Mouse (Mus musculus) hindbrain, embryonic 14.5 days (tissue): ENCODE measurements around the gene Kcnk13. TPM values are rescaled to one million over a fixed set of nuclear protein-coding genes. Genes with fewer than 3 reads are reported as not detected.

ENCODE experiments used
- microRNA-seq: library from miRNA; unstranded; fragments of <30 nt; microRNA quantifications from one replicate; pipeline ENCODE4, GENCODE M21; 2016
- polyA plus RNA-seq: library from polyadenylated mRNA; unstranded; fragments of >200 nt; fragmentation: Nextera tagmentation; extraction: Ambion mirVana; gene quantifications from 2 replicates; pipeline ENCODE4 v1.2.1, GENCODE M21; 2014

The Kcnk13 gene
- polyA plus RNA-seq, 1 experiment from 2014 or later = 0.80 TPM

Small RNAs within 50 kb of the gene (microRNA-seq; reads per million reads assigned to microRNA genes)
- gene Gm23291 = not detected

Other genes starting within 250 kb of the Kcnk13 start
- 5.9 and 6.4 TPM in 2 replicates for gene Efcab11, start 80.1 kb upstream of the Kcnk13 start, polyA plus RNA-seq
- 49.0 and 49.2 TPM in 2 replicates for gene Tdp1, start 80.0 kb upstream of the Kcnk13 start, polyA plus RNA-seq
- 264 and 278 TPM in 2 replicates for gene Psmc1, start 145.7 kb downstream of the Kcnk13 start, polyA plus RNA-seq
- 12.0 and 14.0 TPM in 2 replicates for gene Nrde2, start 195.2 kb downstream of the Kcnk13 start, polyA plus RNA-seq
- gene Calm1, start 234.9 kb downstream of the Kcnk13 start, polyA plus RNA-seq = 2,705 and 2,824 TPM in 2 replicates